Mouse (Mus musculus) liver, postnatal 0 days (tissue): Measurements from ENCODE around the gene Dab2.

Source experiments
- CTCF ChIP-seq: sonication (generic); IDR thresholded peaks from 2 replicates; pipeline ENCODE4 v1.5.1; 2016; ENCODE audit warnings: antibody characterized with exemption, low read depth
- EP300 ChIP-seq: IDR thresholded peaks from 2 replicates; pipeline ENCODE4 v1.6.1; 2016; ENCODE audit warnings: antibody characterized with exemption, low read depth, mild to moderate bottlenecking

DNA sequence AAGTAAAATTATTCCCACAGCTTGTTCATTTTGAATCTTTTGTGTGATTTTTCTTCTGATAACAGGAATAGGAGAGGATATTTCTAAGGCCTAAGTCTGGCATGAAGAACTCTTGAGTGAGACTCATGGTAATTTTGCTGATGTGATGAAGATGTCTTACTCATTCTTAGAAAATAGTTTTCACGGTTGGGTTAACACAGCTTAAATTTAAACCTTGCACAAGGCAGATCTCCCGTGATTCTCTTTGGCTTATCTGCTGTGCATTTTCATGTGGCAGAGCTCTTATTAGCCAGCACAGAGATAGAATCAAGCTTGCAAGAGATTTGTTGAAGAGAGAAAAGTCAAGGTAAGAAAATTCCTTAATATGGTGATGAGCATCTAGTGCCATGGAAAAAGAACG, at the start of gene Dab2:
- no peak for TF ChIP-seq CTCF
- TF ChIP-seq EP300, result no peak
